Mouse (Mus musculus) forebrain, embryonic 10.5 days (tissue): ENCODE results near the gene Tbc1d24. TPM values are rescaled to one million over a fixed set of nuclear protein-coding genes. Genes with fewer than 3 reads are reported as not detected.
"Not testable (repeated sequence)": the region's sequence is repeated elsewhere in the genome, so short reads cannot be mapped to it uniquely, and the experiment has no call there.

Experiments used
- DNase-seq: peaks from one replicate; pipeline ENCODE4 v3.0.0-alpha.2; 2017; ENCODE audit warnings: low spot score; ENCODE audit errors: extremely low spot score
- H3K27ac ChIP-seq: fragments of 300-500 bp; sonication (generic); 2 replicates; pipeline ENCODE4 v1.5.1; 2016; ENCODE audit warnings: mild to moderate bottlenecking
- H3K27me3 ChIP-seq: fragments of 300-500 bp; sonication (generic); 2 replicates; pipeline ENCODE4 v1.6.1; 2016; ENCODE audit warnings: mild to moderate bottlenecking; ENCODE audit not compliant: poor library complexity, severe bottlenecking
- H3K36me3 ChIP-seq: fragments of 300-500 bp; sonication (generic); replicated peaks from 2 replicates; pipeline ENCODE4 v1.6.1; 2016; ENCODE audit warnings: mild to moderate bottlenecking, moderate library complexity
- H3K4me1 ChIP-seq: fragments of 300-500 bp; sonication (generic); 2 replicates; pipeline ENCODE4 v1.6.1; 2016
- H3K4me3 ChIP-seq: fragments of 300-500 bp; sonication (generic); 2 replicates; pipeline ENCODE4 v1.5.1; 2016; ENCODE audit warnings: mild to moderate bottlenecking, moderate library complexity
- H3K9me3 ChIP-seq: fragments of 300-500 bp; sonication (generic); 2 replicates; pipeline ENCODE4 v1.6.1; 2016; ENCODE audit warnings: mild to moderate bottlenecking, moderate library complexity
- WGBS: fragments of 180-500 bp; shearing (Covaris S2); methylation state at CpG from one replicate; pipeline ENCODE4 v1.1.7; 2016; 5-methylcytosine and 5-hydroxymethylcytosine counted together
- polyA plus RNA-seq: library from polyadenylated mRNA; unstranded; fragments of >200 nt; fragmentation: Nextera tagmentation; extraction: Ambion mirVana; gene quantifications from 2 replicates; pipeline ENCODE4 v1.2.1, GENCODE M21; 2016

Tbc1d24 gene
- polyA plus RNA-seq, 1 experiment from 2014 or later = 7.5 TPM

DNA sequence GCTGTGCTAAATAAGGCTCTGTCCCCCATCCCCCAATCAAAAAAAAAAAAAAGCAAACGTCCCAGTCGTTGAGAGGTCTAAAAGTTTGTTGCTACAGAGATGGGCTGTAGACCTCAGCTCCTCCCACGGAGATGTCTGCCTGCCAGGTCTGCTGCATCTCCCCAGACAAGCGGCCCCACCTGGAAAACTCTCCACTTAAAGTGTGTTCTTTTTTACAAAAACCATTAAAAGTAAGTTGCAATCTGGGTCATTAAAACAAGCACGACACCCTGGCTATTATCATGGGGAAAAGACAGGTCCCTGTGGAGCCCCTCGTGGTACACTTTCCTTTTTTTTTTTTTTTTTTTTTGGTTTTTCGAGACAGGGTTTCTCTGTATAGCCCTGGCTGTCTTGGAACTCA, 54.0 kb downstream of the Tbc1d24 start:
- DNase-seq = no peak
- Histone ChIP-seq H3K27me3 (no peaks in the 10 kb centered on the region), H3K9me3 (no peaks in the 10 kb centered on the region), H3K27ac (no peak overlapping the region), H3K36me3 (peaks cover 17% of the 10 kb centered on the region), H3K4me1 (peaks cover 11% of the 10 kb centered on the region), H3K4me3 (peak overlapping the region; percentile 53)
- 21% methylated on average over 7 of the region's 7 CpGs for WGBS

GRCm38 (mm10) chr17:24150824-24151223, 54.5 kb downstream of the Tbc1d24 start, which contains the start of gene Pdpk1:
TSS of gene Pdpk1 (minus strand) at chr17:24150924.
- Histone ChIP-seq H3K9me3 (no peaks in the 10 kb centered on the region), H3K36me3 (peaks cover 12% of the 10 kb centered on the region), H3K4me1 (peaks cover 11% of the 10 kb centered on the region), H3K27ac (peak within 1 kb of the TSS; percentile 30; the same call in 1 of the 2 replicates), H3K27me3 (no peaks in the 10 kb centered on the region), H3K4me3 (peak within 1 kb of the TSS; percentile 53)
- WGBS = 86% methylated on average over 2 of the region's 2 CpGs
- DNase-seq = no peak

DNA sequence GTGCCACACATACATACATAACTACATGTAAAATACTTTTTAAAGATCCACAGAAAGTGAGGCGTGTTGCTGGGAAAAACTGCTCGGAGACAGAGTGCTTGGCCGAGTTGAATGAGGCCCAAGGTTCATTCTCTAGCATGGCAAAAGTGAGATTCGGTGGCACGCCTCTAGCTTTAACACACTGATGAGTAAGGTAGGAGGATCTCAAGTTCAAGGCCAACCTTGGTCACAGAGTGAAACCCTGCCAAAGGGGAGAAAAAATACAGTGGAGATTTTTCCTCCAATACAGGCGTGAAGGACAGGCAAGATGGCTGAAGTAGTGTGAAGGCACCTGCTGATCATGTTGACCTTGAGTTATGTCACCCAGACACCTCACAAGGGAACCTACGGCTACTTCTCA, 55.9 kb downstream of the Tbc1d24 start:
- DNase-seq = no peak
- Histone ChIP-seq H3K27ac (no peak overlapping the region), H3K4me3 (no peak overlapping the region), H3K27me3 (no peaks in the 10 kb centered on the region), H3K9me3 (no peaks in the 10 kb centered on the region), H3K36me3 (0 out of 2 replicates have a peak, but pooled peaks cover under 1% of the 10 kb centered on the region), H3K4me1 (peaks cover 11% of the 10 kb centered on the region)
- WGBS = 89% methylated on average over 7 of the region's 7 CpGs

DNA sequence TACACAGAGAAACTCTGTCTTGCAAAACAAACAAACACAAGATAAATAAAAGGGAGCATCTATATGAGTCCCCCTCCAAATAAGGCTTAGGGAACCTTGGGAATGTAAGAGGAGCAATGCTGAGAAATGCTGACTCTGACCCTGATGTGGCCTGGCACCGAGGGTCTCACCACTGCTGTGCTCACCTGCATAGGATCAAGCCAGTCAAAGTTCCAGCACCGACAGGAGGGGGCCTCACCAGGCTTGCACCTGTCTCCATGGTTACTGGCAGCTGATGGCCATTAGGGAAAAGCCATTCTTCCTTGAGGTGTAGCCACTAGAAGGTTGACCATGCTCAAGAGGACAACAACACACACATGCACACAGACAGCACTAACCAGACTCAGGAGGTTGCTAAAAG, 62.5 kb downstream of the Tbc1d24 start:
- Histone ChIP-seq H3K4me3 (no peak overlapping the region), H3K27me3 (no peaks in the 10 kb centered on the region), H3K36me3 (no peaks in the 10 kb centered on the region; the same call in 1 of the 2 replicates), H3K9me3 (no peaks in the 10 kb centered on the region), H3K4me1 (peaks cover 18% of the 10 kb centered on the region), H3K27ac (no peak overlapping the region)
- 57% methylated on average over 2 of the region's 2 CpGs for WGBS
- DNase-seq = no peak

DNA sequence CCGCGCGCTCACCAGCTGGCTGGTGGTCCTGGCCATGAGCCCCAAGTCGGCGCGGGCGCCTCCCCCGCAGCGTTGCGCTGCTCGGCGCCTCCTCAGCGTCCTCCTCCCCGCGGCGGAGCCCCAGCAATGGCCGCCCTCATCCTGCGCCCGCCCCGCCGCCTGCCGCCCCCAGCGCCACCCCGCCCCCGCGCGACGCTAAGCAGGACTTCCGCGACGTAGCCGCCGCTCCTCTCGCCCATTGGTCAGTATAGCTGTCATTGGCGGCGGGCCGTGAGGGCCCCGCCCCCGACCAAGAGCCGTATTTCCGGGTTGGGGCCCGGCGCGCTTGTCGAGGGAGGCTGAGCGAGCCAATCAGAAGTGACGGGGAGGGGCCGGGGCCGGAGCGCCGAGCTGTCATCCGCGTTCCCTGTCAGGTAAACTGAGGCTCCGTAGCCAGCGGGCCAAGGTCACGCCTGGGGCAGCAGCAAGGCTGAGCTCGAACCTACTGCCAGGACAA, 63.9 kb downstream of the Tbc1d24 start:
- peaks cover 18% of the 10 kb centered on the region for H3K4me1 ChIP-seq
- H3K27me3 ChIP-seq = no peaks in the 10 kb centered on the region
- peak overlapping the region; percentile 93 for H3K27ac ChIP-seq
- no peaks in the 10 kb centered on the region; the same call in 1 of the 2 replicates for H3K36me3 ChIP-seq
- WGBS = under 1% methylated on average over 57 of the region's 57 CpGs
- DNase-seq = peak; percentile 94
- no peaks in the 10 kb centered on the region for H3K9me3 ChIP-seq
- H3K4me3 ChIP-seq = peak overlapping the region; percentile 100

DNA sequence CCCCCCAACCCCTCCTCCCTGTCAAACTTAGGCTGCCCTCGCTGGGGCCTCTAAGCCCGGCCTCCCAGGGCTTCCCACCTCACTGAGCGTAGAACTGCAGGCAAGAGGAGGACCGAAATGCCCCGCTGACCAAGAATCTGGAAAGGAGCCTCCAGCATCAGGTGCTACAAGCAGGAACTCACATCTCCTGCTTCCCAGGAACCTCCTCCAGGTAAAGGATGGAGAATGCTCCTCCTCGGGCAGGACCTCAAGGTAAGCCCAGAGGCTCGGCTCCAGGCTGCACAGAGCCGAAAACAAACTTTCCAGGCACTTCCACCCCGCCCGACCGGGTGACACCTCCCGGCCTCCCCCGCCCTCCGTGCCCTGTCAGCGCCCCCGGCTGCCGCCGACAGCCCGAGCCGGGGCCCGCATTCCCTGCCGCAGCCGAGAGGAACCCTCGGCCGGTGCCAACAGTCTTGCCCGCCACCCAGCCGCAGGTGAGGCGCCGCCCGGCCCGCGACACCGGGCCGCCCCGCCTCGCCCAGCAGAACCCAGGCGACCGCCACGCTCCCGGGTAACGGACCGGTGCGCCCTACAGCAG, 64.4 kb downstream of the Tbc1d24 start:
- no peaks in the 10 kb centered on the region for H3K9me3 ChIP-seq
- H3K4me3 ChIP-seq = peak overlapping the region; percentile 100
- H3K4me1 ChIP-seq = peaks cover 18% of the 10 kb centered on the region
- no peaks in the 10 kb centered on the region for H3K27me3 ChIP-seq
- under 1% methylated on average over 43 of the region's 43 CpGs for WGBS
- DNase-seq = no peak
- no peaks in the 10 kb centered on the region; the same call in 1 of the 2 replicates for H3K36me3 ChIP-seq
- peak overlapping the region; percentile 93 for H3K27ac ChIP-seq

DNA sequence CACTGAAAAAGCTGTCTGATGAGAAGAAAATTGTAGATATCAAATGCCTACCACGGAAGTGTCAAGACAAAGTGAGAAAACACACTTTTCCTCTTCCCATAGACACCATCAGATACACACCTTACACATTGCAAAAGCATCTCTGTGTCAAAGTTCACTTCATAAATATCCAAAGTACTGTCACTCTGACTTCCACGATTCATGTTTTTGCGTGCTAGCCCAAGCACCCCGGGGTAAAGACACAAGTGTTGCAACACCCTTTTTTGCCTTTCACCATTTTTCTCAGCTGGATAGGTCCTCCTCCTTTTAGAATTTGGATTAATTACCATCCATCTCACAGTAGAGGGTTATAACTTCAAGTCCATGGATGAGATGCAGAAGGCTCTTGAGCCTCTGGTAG, 65.4 kb downstream of the Tbc1d24 start:
- H3K4me3 ChIP-seq = peak overlapping the region; percentile 100
- 93% methylated on average over 4 of the region's 4 CpGs for whole genome bisulfite sequencing
- no peaks in the 10 kb centered on the region; the same call in 1 of the 2 replicates for H3K36me3 ChIP-seq
- H3K27me3 ChIP-seq = no peaks in the 10 kb centered on the region
- no peaks in the 10 kb centered on the region for H3K9me3 ChIP-seq
- peaks cover 18% of the 10 kb centered on the region for H3K4me1 ChIP-seq
- H3K27ac ChIP-seq = no peak overlapping the region
- no peak for DNase-seq

DNA sequence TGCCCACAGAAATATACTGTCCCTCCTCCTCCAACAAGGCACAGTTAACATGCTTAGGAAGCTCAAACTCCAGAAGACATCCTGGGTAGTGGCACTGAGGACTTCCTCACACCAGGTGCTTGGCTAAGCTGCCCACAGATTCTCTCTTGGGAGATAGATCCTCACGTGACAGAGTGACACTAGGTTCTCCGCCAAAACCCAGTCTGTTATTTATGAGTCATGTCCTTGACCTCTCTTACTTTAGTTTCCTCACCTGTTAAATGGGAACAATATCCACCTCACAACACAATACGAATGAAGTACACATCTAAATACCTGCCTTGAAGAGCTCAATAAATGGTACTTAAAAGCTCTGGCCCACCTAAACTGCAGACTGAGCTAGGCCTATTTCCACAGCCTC, 66.1 kb downstream of the Tbc1d24 start:
- 89% methylated on average over 3 of the region's 3 CpGs for WGBS

DNA sequence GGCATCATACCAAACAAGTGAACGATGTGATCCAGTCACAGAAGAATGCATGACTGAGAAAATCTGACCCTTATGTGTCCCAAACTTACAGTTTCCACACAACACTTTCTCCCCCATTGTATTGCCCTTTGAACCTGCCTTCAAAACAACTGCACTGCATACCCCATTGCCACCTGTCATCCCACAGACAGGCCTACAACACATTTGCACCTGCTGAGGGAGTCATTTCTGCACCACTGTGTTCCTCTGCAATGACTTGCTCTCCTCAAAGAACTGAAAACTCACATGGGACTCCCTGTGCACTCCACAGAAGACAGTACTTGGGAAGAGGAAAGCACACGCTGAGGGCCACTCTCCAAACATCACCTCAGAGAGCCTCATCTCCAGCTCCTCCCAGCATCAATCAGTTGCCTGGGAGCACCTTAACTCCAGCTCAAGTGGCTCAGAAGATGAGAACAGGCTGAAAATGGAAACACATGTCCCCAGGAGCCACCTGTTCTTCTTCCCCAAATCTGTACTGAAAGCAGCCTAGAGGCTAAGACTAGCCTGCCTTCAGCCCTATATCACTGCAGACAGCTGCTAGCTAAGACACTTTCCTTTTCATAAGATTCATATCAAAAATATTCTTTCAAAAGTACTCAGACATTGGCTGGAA, 68.0 kb downstream of the Tbc1d24 start:
- no peak overlapping the region for H3K4me3 ChIP-seq
- WGBS = 94% methylated on average over 2 of the region's 2 CpGs
- H3K4me1 ChIP-seq = peaks cover 18% of the 10 kb centered on the region
- no peak for DNase-seq
- no peak overlapping the region for H3K27ac ChIP-seq
- peaks cover 9% of the 10 kb centered on the region; the same call in 1 of the 2 replicates for H3K36me3 ChIP-seq
- no peaks in the 10 kb centered on the region for H3K27me3 ChIP-seq
- H3K9me3 ChIP-seq = no peaks in the 10 kb centered on the region

More for the DNA sequence above, 66.1 kb downstream of the Tbc1d24 start:
- DNase-seq = no peak
- no peaks in the 10 kb centered on the region for H3K9me3 ChIP-seq
- H3K36me3 ChIP-seq = no peaks in the 10 kb centered on the region; the same call in 1 of the 2 replicates
- H3K4me1 ChIP-seq = peaks cover 18% of the 10 kb centered on the region
- H3K27ac ChIP-seq = no peak overlapping the region
- no peaks in the 10 kb centered on the region for H3K27me3 ChIP-seq
- no peak overlapping the region for H3K4me3 ChIP-seq

- H3K4me1 ChIP-seq = no peaks in the 10 kb centered on the region
- H3K27me3 ChIP-seq = no peaks in the 10 kb centered on the region
These were observed 71.3 kb downstream of the Tbc1d24 start for GRCm38 (mm10) chr17:24134062-24134461.

GRCm38 (mm10) chr17:24132919-24133318, 72.4 kb downstream of the Tbc1d24 start:
- not testable (repeated sequence) for H3K36me3 ChIP-seq, H3K4me3 ChIP-seq, H3K9me3 ChIP-seq, H3K4me1 ChIP-seq, H3K27ac ChIP-seq, H3K27me3 ChIP-seq, DNase-seq
- 87% methylated on average over 4 of the region's 4 CpGs for WGBS

More at GRCm38 (mm10) chr17:24134062-24134461, 71.3 kb downstream of the Tbc1d24 start:
- H3K27ac ChIP-seq = no peak overlapping the region
- no peaks in the 10 kb centered on the region for H3K9me3 ChIP-seq
- no peak for DNase-seq
- no peak overlapping the region for H3K4me3 ChIP-seq
- H3K36me3 ChIP-seq = peaks cover 9% of the 10 kb centered on the region; the same call in 1 of the 2 replicates

- Histone ChIP-seq H3K36me3 (peaks cover 9% of the 10 kb centered on the region; the same call in 1 of the 2 replicates), H3K27ac (no peak overlapping the region), H3K4me1 (no peaks in the 10 kb centered on the region), H3K4me3 (no peak overlapping the region), H3K9me3 (no peaks in the 10 kb centered on the region), H3K27me3 (no peaks in the 10 kb centered on the region)
- no peak for DNase-seq
- WGBS = 95% methylated on average over 3 of the region's 3 CpGs
These were observed 73.8 kb downstream of the Tbc1d24 start for GRCm38 (mm10) chr17:24131570-24131969.

DNA sequence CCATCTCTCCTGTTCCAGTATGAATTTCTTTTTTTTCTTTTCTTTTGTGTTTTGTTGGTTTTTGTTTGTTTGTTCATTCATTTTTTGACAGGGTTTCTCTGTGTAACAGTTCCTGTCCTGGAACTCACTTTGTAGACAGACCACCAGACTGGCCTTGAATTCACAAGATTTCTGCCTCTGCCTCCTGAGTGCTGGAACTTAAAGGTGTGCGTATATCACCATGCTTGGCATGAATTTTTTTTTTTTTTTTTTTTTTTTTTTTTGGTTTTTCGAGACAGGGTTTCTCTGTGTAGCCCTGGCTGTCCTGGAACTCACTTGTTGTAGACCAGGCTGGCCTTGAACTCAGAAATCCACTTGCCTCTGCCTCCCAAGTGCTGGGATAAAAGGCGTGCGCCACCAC, 76.1 kb downstream of the Tbc1d24 start:
- not testable (repeated sequence) for H3K9me3 ChIP-seq, DNase-seq, H3K27me3 ChIP-seq, H3K27ac ChIP-seq, H3K4me1 ChIP-seq, H3K36me3 ChIP-seq, H3K4me3 ChIP-seq
- WGBS = 83% methylated on average over 4 of the region's 4 CpGs
